Mouse (Mus musculus): ENCODE measurements around the gene Fam178b. TPM values are rescaled to one million over a fixed set of nuclear protein-coding genes. Genes with fewer than 3 reads are reported as not detected.

The Fam178b gene
- polyA plus RNA-seq, 1 experiment: not detected

- peaks cover 24% of the 10 kb centered on the region for H3K4me1 ChIP-seq (ENCODE audit: control insufficient read depth, insufficient read depth, low read length)
- peak within 1 kb of the TSS; percentile 83 for H3K4me3 ChIP-seq (ENCODE audit: insufficient read depth, low read depth, low read length)
- 4% methylated on average over 69 of the region's 69 CpGs for WGBS
- peak within 1 kb of the TSS; percentile 86 for H3K27ac ChIP-seq (ENCODE audit: insufficient read depth, low read depth, low read length)
- TF ChIP-seq POLR2A (IDR thresholded peaks at IDR 0.05; ENCODE audit: insufficient read depth, low read depth, low read length): peak; percentile 61; the same call in 1 of the 2 replicates
- no peak for TF ChIP-seq CTCF (IDR thresholded peaks at IDR 0.05; ENCODE audit: insufficient read depth, low read depth, low read length)
Observed at GRCm38 (mm10) chr1:36558031-36558993, 124.7 kb downstream of the Fam178b start, which contains the start of gene Sema4c. Gene Sema4c (minus strand): TSS chr1:36558349.

- Histone ChIP-seq H3K4me3 (ENCODE audit: insufficient read depth, low read depth, low read length) (peak overlapping the region; percentile 83), H3K4me1 (ENCODE audit: control insufficient read depth, insufficient read depth, low read length) (peaks cover 24% of the 10 kb centered on the region), H3K27ac (ENCODE audit: insufficient read depth, low read depth, low read length) (peak overlapping the region; percentile 86)
- no peak for TF ChIP-seq POLR2A (IDR thresholded peaks at IDR 0.05; ENCODE audit: insufficient read depth, low read depth, low read length)
- no peak for TF ChIP-seq CTCF (IDR thresholded peaks at IDR 0.05; ENCODE audit: insufficient read depth, low read depth, low read length)
- 0% methylated on average over 48 of the region's 48 CpGs for WGBS
Observed at GRCm38 (mm10) chr1:36557457-36558011, 125.4 kb downstream of the Fam178b start.

GRCm38 (mm10) chr1:36556553-36557456, 126.2 kb downstream of the Fam178b start:
- WGBS: under 1% methylated on average over 52 of the region's 52 CpGs
- Histone ChIP-seq H3K4me3 (ENCODE audit: insufficient read depth, low read depth, low read length) (peak overlapping the region; percentile 83), H3K4me1 (ENCODE audit: control insufficient read depth, insufficient read depth, low read length) (peaks cover 24% of the 10 kb centered on the region), H3K27ac (ENCODE audit: insufficient read depth, low read depth, low read length) (peak overlapping the region; percentile 86)
- TF ChIP-seq CTCF (IDR thresholded peaks at IDR 0.05; ENCODE audit: insufficient read depth, low read depth, low read length) (peak; percentile 88), POLR2A (IDR thresholded peaks at IDR 0.05; ENCODE audit: insufficient read depth, low read depth, low read length) (no peak)

- TF ChIP-seq POLR2A (IDR thresholded peaks at IDR 0.05; ENCODE audit: insufficient read depth, low read depth, low read length) (no peak), CTCF (IDR thresholded peaks at IDR 0.05; ENCODE audit: insufficient read depth, low read depth, low read length) (no peak)
- Histone ChIP-seq H3K27ac (ENCODE audit: insufficient read depth, low read depth, low read length) (peak overlapping the region; percentile 86; the same call in 1 of the 2 replicates), H3K4me3 (ENCODE audit: insufficient read depth, low read depth, low read length) (peak overlapping the region; percentile 83), H3K4me1 (ENCODE audit: control insufficient read depth, insufficient read depth, low read length) (peaks cover 24% of the 10 kb centered on the region)
- 23% methylated on average over 8 of the region's 8 CpGs for WGBS
Observed at GRCm38 (mm10) chr1:36555798-36556395, 127.1 kb downstream of the Fam178b start.

GRCm38 (mm10) chr1:36554633-36555399, 128.2 kb downstream of the Fam178b start:
- TF ChIP-seq POLR2A (IDR thresholded peaks at IDR 0.05; ENCODE audit: insufficient read depth, low read depth, low read length): no peak
- TF ChIP-seq CTCF (IDR thresholded peaks at IDR 0.05; ENCODE audit: insufficient read depth, low read depth, low read length): no peak
- H3K27ac ChIP-seq (ENCODE audit: insufficient read depth, low read depth, low read length): no peak overlapping the region
- H3K4me1 ChIP-seq (ENCODE audit: control insufficient read depth, insufficient read depth, low read length): peaks cover 24% of the 10 kb centered on the region
- WGBS: 82% methylated on average over 21 of the region's 21 CpGs
- no peak overlapping the region for H3K4me3 ChIP-seq (ENCODE audit: insufficient read depth, low read depth, low read length)

- H3K4me1 ChIP-seq (ENCODE audit: control insufficient read depth, insufficient read depth, low read length): peaks cover 20% of the 10 kb centered on the region
- no peak overlapping the region for H3K27ac ChIP-seq (ENCODE audit: insufficient read depth, low read depth, low read length)
- 82% methylated on average over 16 of the region's 16 CpGs for WGBS
- TF ChIP-seq POLR2A (IDR thresholded peaks at IDR 0.05; ENCODE audit: insufficient read depth, low read depth, low read length) (no peak), CTCF (IDR thresholded peaks at IDR 0.05; ENCODE audit: insufficient read depth, low read depth, low read length) (no peak)
- H3K4me3 ChIP-seq (ENCODE audit: insufficient read depth, low read depth, low read length): no peak overlapping the region
Observed at GRCm38 (mm10) chr1:36552506-36552905, 130.5 kb downstream of the Fam178b start.

GRCm38 (mm10) chr1:36551904-36552303, 131.1 kb downstream of the Fam178b start:
- TF ChIP-seq POLR2A (IDR thresholded peaks at IDR 0.05; ENCODE audit: insufficient read depth, low read depth, low read length): no peak
- TF ChIP-seq CTCF (IDR thresholded peaks at IDR 0.05; ENCODE audit: insufficient read depth, low read depth, low read length): no peak
- Histone ChIP-seq H3K4me1 (ENCODE audit: control insufficient read depth, insufficient read depth, low read length) (peaks cover 23% of the 10 kb centered on the region), H3K4me3 (ENCODE audit: insufficient read depth, low read depth, low read length) (no peak overlapping the region), H3K27ac (ENCODE audit: insufficient read depth, low read depth, low read length) (no peak overlapping the region)
- WGBS: 87% methylated on average over 17 of the region's 17 CpGs
